Mouse (Mus musculus): ENCODE measurements at regions not wholly inside any gene's neighbourhood (a gene's known extent, or its start where the extent isn't known, plus 50 kb on each side); places are given as distances from the start of the nearest gene placed in this dataset.

DNA sequence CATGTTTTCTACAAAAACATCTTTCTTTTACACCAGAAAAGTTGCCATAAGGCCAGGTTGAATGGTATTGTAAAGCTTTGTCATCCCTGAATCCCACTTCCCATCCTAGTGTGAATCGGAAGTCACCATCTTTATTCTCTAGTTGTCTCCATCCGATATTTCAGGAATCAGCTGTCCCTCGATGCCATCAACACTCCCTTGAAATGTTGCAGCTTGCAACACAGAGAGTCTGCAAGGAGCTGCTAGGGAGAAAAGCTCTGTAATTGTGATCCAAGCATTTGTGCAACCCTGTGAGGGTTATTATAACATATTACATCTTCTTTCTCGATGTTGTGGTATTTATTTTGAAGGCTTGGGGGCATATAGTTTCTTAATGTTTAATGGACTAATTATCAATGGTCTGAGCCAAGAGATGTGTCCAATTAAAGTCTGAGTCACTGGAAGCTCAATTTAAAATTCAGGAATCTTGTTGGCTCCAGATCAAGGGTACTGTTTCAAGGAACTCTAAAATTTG, 374.4 kb upstream of the Cd180 start:
- Histone ChIP-seq H3K27ac (no peak overlapping the region), H3K4me3 (no peak overlapping the region)
- no peak for TF ChIP-seq CTCF (conservative IDR thresholded peaks at IDR 0.05)
- DNase-seq (ENCODE audit: low spot score in 2 of 2): no peak

DNA sequence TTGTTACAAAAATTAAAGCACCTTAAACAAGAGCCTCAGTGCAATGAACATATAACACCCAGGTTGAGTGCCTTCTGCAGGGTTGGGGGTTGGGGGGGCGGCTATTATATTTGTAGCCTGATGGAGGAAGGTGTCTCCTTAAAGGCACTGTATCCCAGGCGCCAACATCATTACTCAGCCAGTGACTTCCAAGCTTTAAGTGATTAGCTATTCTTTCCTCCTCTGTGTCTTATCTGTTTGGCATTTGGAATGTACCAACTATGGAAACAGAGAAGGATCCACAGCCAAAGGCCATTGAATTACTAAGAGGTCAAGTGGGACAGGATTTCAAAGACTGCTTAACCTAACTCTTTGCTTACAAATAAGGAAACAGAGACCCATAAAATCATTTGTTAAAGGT, 373.9 kb upstream of the Cd180 start:
- DNase-seq (ENCODE audit: low spot score in 2 of 2): no peak
- H3K27ac ChIP-seq: no peak overlapping the region
- no peak for TF ChIP-seq CTCF (conservative IDR thresholded peaks at IDR 0.05)
- H3K4me3 ChIP-seq: no peak overlapping the region

DNA sequence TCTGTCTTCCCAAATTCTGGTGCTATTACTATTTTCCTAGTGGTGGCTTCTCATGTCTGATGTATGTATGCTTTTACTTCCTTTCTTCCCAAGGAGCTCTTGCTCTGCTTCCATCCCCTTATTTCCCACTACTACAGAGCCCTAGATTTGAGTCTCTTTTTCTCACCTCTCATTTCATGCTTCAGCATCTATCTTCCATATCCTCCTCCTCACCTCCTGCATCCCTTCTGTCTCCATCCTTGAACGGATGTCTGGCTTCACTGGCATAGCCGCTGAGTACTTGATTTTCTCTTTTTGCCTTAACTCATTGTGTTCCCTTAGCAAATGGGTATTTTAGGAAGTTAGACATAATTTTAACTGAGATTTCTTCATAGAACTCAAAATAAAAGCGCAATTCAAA, 369.5 kb upstream of the Cd180 start:
- no peak for TF ChIP-seq CTCF (conservative IDR thresholded peaks at IDR 0.05)
- DNase-seq (ENCODE audit: low spot score in 2 of 2): no peak
- Histone ChIP-seq H3K27ac (no peak overlapping the region), H3K4me3 (no peak overlapping the region)

DNA sequence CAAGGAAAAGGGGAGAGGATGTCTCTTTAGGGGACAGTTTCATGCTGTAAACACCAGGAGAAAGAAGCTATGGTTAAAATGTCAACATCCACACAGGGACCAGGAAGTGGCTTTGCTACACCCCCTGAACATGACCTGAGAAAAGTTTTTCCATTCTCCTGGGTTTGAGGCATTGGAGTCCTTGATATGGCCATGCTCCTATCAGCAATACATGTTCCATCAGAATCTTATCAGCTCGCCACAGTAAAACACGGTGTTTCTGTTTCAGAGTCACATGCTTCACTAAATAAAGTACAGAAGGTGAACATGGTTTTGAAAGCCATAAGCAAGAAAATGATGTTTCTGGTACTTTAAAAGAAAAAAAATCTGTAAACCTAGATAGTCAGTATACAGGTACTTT, 367.4 kb upstream of the Cd180 start:
- Histone ChIP-seq H3K27ac (no peak overlapping the region), H3K4me3 (no peak overlapping the region)
- DNase-seq (ENCODE audit: low spot score in 2 of 2): no peak
- no peak for TF ChIP-seq CTCF (conservative IDR thresholded peaks at IDR 0.05)

DNA sequence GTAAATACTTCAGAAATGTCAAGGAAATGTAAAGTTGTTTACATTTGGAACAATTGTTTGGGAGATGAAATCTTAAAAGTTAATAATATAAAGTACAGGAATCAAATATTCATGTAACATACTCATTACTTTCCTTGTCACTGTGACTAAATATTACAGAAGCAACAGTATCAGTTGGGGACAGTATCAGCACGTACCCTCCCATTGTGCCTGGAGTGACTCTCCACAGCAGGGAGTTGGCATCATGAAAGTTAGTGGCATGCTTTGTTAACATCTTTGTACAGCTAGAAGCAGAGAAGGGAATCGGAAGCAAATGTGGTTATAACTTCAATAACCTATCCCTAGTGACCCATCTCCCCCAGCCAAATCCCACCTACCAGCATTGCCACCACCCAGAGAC, 366.8 kb upstream of the Cd180 start:
- H3K4me3 ChIP-seq: no peak overlapping the region
- no peak overlapping the region for H3K27ac ChIP-seq
- no peak for TF ChIP-seq CTCF (conservative IDR thresholded peaks at IDR 0.05)
- no peak for DNase-seq (ENCODE audit: low spot score in 2 of 2)

DNA sequence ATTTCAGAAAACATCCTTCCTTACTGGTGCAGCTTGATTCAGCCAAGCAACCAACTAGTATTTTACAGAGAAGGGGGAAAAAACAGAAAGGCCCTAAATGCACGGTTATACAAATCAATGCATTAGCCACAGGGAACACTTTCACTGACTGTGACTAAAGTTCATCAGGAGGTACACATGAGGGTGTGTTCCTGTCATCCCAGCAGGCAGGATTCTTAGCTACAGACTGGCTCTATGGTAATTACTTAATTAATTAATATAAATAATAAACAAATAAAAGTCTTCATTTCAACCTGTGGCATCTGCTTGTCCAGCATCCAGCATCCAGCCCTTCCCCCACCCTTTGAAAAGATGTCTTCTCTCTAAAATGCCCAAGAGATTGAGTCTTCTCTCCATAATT, 359.7 kb upstream of the Cd180 start:
- DNase-seq (ENCODE audit: low spot score in 2 of 2): no peak
- Histone ChIP-seq H3K4me3 (no peak overlapping the region; the same call in 1 of the 2 replicates), H3K27ac (no peak overlapping the region)
- TF ChIP-seq CTCF (conservative IDR thresholded peaks at IDR 0.05): no peak

DNA sequence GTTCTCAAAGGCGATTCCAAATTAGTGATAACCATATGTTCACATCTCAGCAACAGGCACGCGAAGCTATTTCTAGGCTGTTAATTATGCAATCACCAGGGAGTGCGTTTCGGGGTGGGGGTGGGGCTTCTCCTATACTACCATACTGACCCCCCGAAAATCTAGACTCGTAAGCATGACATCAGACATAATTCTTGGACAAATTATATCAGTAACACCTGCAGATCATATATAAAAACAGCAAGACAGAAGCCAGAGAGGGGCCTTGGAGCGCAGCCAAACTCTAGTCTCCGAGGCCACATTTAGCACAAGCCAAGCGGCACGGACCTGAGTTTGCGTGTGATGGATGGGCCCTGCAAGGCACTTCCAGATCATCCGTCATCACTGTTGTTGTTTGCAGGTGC, 359.2 kb upstream of the Cd180 start:
- no peak for DNase-seq (ENCODE audit: low spot score in 2 of 2)
- peak overlapping the region; percentile 5; the same call in 1 of the 2 replicates for H3K4me3 ChIP-seq
- no peak for TF ChIP-seq CTCF (conservative IDR thresholded peaks at IDR 0.05)
- H3K27ac ChIP-seq: no peak overlapping the region

DNA sequence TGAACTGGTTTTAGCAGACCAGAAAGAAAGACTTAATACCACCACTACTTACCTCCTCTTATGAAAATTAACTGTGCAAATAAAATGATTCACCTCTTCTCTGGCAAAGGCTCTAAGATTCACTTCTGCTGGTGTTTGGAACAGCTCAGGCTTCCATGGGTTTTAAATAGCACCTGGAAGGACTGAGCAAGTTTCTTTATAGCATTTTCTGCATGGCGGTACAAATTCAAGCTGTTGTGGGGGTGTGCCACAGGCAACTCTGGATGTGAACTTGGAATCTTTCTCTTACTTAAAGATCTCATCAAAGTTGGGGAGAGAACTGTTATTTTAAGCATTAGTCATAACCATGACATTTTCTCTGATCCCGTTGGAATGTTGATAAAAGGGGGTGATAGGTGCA, 350.1 kb upstream of the Cd180 start:
- TF ChIP-seq CTCF (conservative IDR thresholded peaks at IDR 0.05): no peak
- Histone ChIP-seq H3K27ac (no peak overlapping the region), H3K4me3 (no peak overlapping the region)
- no peak for DNase-seq (ENCODE audit: low spot score in 2 of 2)

DNA sequence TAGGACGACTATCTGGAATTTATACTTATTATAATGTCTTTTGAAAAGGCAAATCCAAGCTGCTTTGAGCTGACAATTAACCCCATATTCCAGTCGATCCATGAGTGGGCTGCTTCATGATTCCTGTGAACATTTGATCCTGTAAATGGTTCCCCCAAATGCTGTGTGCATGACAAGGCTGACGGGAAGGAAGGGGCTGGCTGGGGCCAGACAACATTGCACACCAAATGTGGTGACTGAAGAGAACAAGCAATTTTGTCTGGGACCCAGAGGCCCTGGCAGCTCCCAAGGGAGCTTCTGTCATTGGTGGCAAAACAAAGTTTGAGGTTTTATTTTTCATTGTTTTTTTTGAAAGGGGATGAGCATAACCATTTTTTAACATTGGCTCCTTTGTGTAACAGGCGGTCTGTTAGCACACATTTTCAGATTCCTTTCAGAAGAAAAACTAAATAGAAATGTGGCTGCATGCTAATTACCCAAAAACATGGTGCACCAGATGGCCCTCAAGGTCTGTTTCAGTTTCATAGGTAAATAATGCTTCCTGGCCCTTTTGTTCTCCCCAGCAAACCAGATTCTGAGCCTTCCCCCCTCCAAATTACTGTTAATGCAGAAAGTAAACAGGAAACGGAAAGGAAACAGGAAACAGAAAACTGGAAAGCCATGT, 348.6 kb upstream of the Cd180 start:
- H3K4me3 ChIP-seq: no peak overlapping the region
- H3K27ac ChIP-seq: no peak overlapping the region
- DNase-seq (ENCODE audit: low spot score in 2 of 2): peak; percentile 59 to 64
- TF ChIP-seq CTCF (conservative IDR thresholded peaks at IDR 0.05): no peak

DNA sequence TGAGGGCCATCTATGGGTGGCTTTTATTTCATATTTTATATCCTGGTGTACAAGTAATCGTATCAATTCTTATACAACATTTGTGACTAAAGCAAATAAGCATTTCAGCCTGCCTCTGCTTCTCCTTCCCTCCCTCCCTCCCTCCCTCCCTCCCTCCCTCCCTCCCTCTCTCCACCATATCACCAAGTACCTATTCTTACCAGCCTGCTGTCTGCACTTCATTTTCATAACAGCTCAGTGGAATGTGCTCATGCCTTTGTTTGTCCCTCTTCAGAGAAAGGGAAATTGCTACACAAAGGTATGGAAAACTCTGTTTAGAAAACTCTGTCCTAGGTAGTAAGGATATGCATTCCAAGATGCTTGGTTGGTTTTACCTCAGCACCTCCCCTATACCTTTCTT, 343.9 kb upstream of the Cd180 start:
- TF ChIP-seq CTCF (conservative IDR thresholded peaks at IDR 0.05): no peak
- Histone ChIP-seq H3K4me3 (no peak overlapping the region), H3K27ac (no peak overlapping the region)
- DNase-seq (ENCODE audit: low spot score in 2 of 2): no peak

DNA sequence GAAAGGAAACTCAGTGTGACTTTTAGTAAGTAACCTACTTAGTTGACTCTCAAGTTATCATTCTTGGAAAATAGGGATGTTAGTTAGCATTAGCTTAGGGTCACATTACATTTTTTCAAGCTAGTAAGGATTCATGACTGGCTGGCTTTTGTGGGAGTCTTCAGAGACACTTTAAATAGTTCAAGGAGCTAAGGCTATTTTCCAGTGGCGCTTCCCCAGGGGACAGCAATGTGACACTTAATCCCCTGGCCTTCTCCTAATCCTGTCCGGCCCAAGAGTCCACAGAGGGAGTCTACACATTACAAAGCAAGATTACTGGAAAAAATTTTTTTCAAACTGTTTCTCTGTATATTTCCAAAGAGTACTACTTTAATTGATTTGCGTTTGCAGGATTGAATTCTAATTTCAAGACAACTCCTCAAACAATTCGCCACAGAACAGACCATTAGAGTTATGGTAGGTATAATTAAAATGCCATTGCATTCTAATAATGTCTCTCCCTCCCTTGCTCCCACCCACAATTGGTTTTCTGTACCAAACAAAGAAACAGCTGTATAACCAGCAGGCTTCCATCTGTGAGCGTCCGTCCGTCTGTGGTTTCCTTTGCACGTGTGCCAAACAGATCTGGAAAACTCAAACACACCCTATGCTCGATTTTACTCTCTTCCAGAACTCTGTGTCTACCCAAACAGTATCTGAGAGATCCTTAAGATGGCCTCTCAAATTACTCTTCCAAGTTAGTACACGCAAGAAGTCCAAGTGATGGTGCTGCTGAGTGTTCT, 341.1 kb upstream of the Cd180 start:
- no peak for DNase-seq (ENCODE audit: low spot score in 2 of 2)
- TF ChIP-seq CTCF (conservative IDR thresholded peaks at IDR 0.05): no peak
- Histone ChIP-seq H3K4me3 (no peak overlapping the region), H3K27ac (no peak overlapping the region)

DNA sequence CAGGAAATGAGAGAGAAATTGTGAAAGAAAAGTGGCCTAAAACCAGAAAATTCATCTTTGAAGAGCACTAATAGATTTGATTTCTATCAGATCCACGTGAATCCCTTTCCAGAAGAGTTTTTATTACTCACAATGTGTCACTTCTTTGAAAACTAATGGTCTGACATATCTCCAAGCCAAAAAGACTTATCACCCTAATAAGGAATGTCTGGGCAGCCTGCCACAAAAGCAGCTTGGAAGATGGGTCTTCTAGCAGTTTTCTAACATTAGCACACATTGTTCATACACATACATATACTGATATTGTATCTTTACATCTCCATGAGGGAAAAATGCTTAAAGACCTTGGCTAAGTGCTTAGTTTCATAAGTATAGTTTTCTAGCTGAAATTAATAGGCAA, 337.8 kb upstream of the Cd180 start:
- no peak for DNase-seq (ENCODE audit: low spot score in 2 of 2)
- no peak overlapping the region for H3K27ac ChIP-seq
- no peak overlapping the region for H3K4me3 ChIP-seq
- no peak for TF ChIP-seq CTCF (conservative IDR thresholded peaks at IDR 0.05)

DNA sequence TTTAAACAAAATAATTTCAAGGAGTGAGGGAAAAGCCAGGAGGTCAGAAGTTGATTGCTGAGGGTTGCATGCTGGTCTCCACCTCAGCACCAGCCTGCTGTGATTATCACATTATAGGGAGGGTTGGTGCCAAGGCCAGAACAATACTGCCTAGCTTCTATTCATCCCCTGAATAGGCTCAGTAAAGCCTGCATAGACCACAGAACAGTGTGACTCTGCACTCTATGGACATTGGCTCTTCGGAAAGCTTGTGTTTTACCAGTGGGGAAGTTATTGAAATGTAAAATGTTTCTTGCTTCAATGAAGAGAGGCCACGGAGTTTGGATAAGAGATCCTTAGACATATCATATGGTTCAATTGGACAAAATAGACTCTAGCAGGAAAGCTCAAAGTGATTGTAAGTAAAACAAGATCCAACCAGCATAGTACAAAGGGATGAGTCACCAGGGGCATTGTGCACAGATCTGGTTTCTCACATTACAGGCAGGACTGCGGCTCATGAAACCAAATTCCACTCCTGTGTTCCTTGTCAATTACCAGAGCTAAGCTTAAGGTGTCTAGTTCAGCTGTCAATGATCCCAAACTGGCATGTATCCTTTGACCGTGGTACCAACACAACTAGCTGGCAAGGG, 320.8 kb upstream of the Cd180 start:
- TF ChIP-seq CTCF (conservative IDR thresholded peaks at IDR 0.05): no peak
- DNase-seq (ENCODE audit: low spot score in 2 of 2): no peak
- Histone ChIP-seq H3K27ac (no peak overlapping the region), H3K4me3 (no peak overlapping the region)
